27 mouse cellular contexts compared by ENCODE assay signal in genomic region chr13:89777146-89777545, GRCm38 (mm10).
"Had no signal": no experiment of that assay in that cellular context is flagged by ENCODE, and none has a peak within 500 bp of the region (broad histone marks: within the 10 kb centered on the region; RNA-seq: fewer than 3 reads in every experiment).

No protein-coding gene starts in this region.

- H3K9ac ChIP-seq: heart, embryonic 12.5 days; hindbrain, embryonic 12.5 days; hindbrain, embryonic 14.5 days; intestine, embryonic 15.5 days; kidney, embryonic 15.5 days; limb, embryonic 13.5 days; limb, embryonic 15.5 days; liver, embryonic 12.5 days; liver, embryonic 14.5 days had no signal

- H3K9me3 ChIP-seq: heart, embryonic 10.5 days; heart, embryonic 12.5 days; hindbrain, embryonic 10.5 days; hindbrain, embryonic 12.5 days; intestine, embryonic 15.5 days; kidney, embryonic 15.5 days; limb, embryonic 13.5 days; limb, embryonic 15.5 days; liver, embryonic 12.5 days had no signal

- H3K4me1 ChIP-seq: heart, embryonic 10.5 days; hindbrain, embryonic 12.5 days; intestine, embryonic 15.5 days; kidney, embryonic 15.5 days; limb, embryonic 13.5 days; limb, embryonic 15.5 days; liver, embryonic 12.5 days had no signal

- H3K36me3 ChIP-seq: heart, embryonic 10.5 days; heart, embryonic 12.5 days; hindbrain, embryonic 10.5 days; hindbrain, embryonic 12.5 days; intestine, embryonic 15.5 days; kidney, embryonic 15.5 days; limb, embryonic 13.5 days; limb, embryonic 15.5 days; liver, embryonic 12.5 days had no signal

- H3K27ac ChIP-seq: gastrocnemius, adult 2 months; heart, embryonic 10.5 days; hindbrain, embryonic 10.5 days; hindbrain, embryonic 12.5 days; hindbrain, embryonic 14.5 days; intestine, embryonic 15.5 days; kidney, embryonic 15.5 days; kidney, postnatal 0 days; left cerebral cortex, adult 2 months; limb, embryonic 13.5 days; limb, embryonic 15.5 days; liver, embryonic 12.5 days; liver, embryonic 14.5 days had no signal

- H3K4me3 ChIP-seq: gastrocnemius, adult 2 months; heart, embryonic 10.5 days; heart, embryonic 12.5 days; hindbrain, embryonic 10.5 days; hindbrain, embryonic 12.5 days; intestine, embryonic 15.5 days; kidney, embryonic 15.5 days; left cerebral cortex, adult 2 months; limb, embryonic 13.5 days; limb, embryonic 15.5 days; liver, embryonic 12.5 days had no signal

- DNase-seq: gastrocnemius, adult 2 months; gastrocnemius, postnatal 10 days; gastrocnemius, postnatal 25 days; heart, adult 18-20 months; heart, postnatal 10 days; heart, postnatal 4 days; kidney, adult 11 months; kidney, adult 2 months; kidney, adult 9 months; kidney, postnatal 14 days; kidney, postnatal 36 days; left cerebral cortex, postnatal 4 days had no signal

- H3K27me3 ChIP-seq: heart, embryonic 12.5 days; hindbrain, embryonic 12.5 days; intestine, embryonic 15.5 days; kidney, embryonic 15.5 days; limb, embryonic 13.5 days; limb, embryonic 15.5 days; liver, embryonic 12.5 days had no signal

- H3K4me2 ChIP-seq: heart, embryonic 12.5 days; hindbrain, embryonic 12.5 days; hindbrain, embryonic 14.5 days; intestine, embryonic 15.5 days; kidney, embryonic 15.5 days; limb, embryonic 13.5 days; limb, embryonic 15.5 days; liver, embryonic 12.5 days had no signal

- ATAC-seq: hindbrain, embryonic 16.5 days; inflammation-experienced regulatory T-cells, adult 6 months; intestine, embryonic 15.5 days; liver, embryonic 12.5 days had no signal
